Mouse (Mus musculus) cerebellum, adult 2 months (tissue): ENCODE measurements around the gene Kif26a.

Source experiments
- CTCF ChIP-seq: fragments of 200-500 bp; IDR thresholded peaks from 2 replicates; pipeline ENCODE4 v1.5.1; 2011; ENCODE audit warnings: low read depth, mild to moderate bottlenecking, control low read depth, low read length, moderate library complexity, borderline replicate concordance; ENCODE audit not compliant: insufficient read depth
- POLR2A ChIP-seq: fragments of 200-500 bp; IDR thresholded peaks from 2 replicates; pipeline ENCODE4 v1.6.1; 2011; ENCODE audit warnings: low read length, control low read depth, borderline replicate concordance; ENCODE audit not compliant: insufficient read depth

DNA sequence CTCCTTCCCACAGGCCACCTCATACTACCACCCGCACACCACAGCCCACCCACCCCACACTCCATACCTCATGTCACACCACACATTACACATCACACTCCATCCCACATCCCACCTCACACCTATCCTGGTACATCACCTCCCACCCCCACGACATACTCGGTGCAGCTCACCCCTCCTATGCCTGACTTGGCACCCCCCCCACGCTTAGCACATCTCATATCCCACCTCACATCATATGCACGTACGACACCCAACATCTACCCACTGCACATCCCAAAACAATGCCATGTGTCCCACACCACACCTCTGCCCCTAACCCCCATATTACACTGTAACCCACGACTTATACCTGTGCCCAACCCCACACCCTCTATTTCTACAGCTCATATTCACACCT lies 69.5 kb downstream of the Kif26a start:
- TF ChIP-seq CTCF, result no peak
- TF ChIP-seq POLR2A, result no peak
